Mouse (Mus musculus): ENCODE data around the gene Skint1.
"Not testable (repeated sequence)": the region's sequence is repeated elsewhere in the genome, so short reads cannot be mapped to it uniquely, and the experiment has no call there.

The Skint1 gene

GRCm38 (mm10) chr4:112005969-112006368 lies at the start of gene Skint1:
Gene Skint1, plus strand, starts transcription at chr4:112006269.
- no peak for DNase-seq (ENCODE audit: low spot score in 2 of 2)

- DNase-seq (ENCODE audit: low spot score in 2 of 2): no peak
Measured at GRCm38 (mm10) chr4:111961309-111961708, 44.8 kb upstream of the Skint1 start.

GRCm38 (mm10) chr4:111963241-111963640 lies 42.8 kb upstream of the Skint1 start:
- DNase-seq (ENCODE audit: low spot score in 2 of 2): not testable (repeated sequence)

GRCm38 (mm10) chr4:111963669-111964068 lies 42.4 kb upstream of the Skint1 start:
- no peak for DNase-seq (ENCODE audit: low spot score in 2 of 2)

GRCm38 (mm10) chr4:111972623-111973022 lies 33.4 kb upstream of the Skint1 start, which contains the start of gene Skint7:
Gene Skint7, plus strand, starts transcription at chr4:111972923.
- no peak for DNase-seq (ENCODE audit: low spot score in 2 of 2)

- no peak for DNase-seq (ENCODE audit: low spot score in 2 of 2)
Measured at GRCm38 (mm10) chr4:112071716-112072115, 65.6 kb downstream of the Skint1 start, which contains the start of gene Skint4. Gene Skint4, plus strand, starts transcription at chr4:112072016.
